Mouse (Mus musculus) CH12.LX (cell line): ENCODE data around the gene Lsp1.

ENCODE experiments used
- CHD2 ChIP-seq: IDR thresholded peaks from 2 replicates; pipeline ENCODE4 v1.6.1; 2011; ENCODE audit warnings: low read length, improper control_type of control experiment
- CTCF ChIP-seq, 2 experiments: IDR thresholded peaks in 1 of 2; conservative IDR thresholded peaks in 1 of 2; 2 replicates each; pipeline ENCODE4 v1.5.1; 2011 to 2012; ENCODE audit warnings: low read depth in 2 of 2, low read length in 2 of 2, improper control_type of control experiment in 1 of 2, inconsistent platforms in 1 of 2, mild to moderate bottlenecking in 1 of 2, moderate library complexity in 1 of 2
- ZKSCAN1 ChIP-seq: IDR thresholded peaks from 2 replicates; pipeline ENCODE4 v1.6.1; 2012; ENCODE audit warnings: low read depth, inconsistent platforms, low read length, improper control_type of control experiment, borderline replicate concordance

DNA sequence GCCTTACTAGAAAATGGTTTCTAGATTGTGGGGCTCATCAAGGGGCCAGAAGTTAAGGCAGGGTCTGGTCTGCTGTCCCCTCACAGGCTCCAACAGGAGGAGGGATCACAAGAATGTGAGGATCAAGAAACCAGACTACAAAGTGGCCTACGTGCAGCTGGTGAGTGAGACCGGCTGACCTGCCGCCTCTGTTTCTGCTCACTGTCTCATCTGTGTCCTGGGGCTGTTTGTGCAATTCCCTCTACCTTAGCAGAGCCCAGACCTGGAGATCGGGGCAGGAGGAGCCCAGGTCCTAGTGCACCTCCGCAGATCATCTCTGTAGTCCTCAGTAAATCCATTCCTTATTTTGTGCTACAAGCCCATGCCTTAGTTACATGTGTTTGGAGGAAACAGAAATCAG lies 76.6 kb downstream of the Lsp1 start:
- TF ChIP-seq CTCF (conservative IDR thresholded peaks at IDR 0.05 in 1 of 2, IDR thresholded peaks at IDR 0.05 in 1 of 2; ENCODE audit: low read depth in 2 of 2, low read length in 2 of 2) (no peak), ZKSCAN1 (no peak), CHD2 (no peak)
